Mouse (Mus musculus) adipose tissue, adult 10 weeks (tissue): ENCODE data around the gene Dbn1. TPM values are rescaled to one million over a fixed set of nuclear protein-coding genes. Genes with fewer than 3 reads are reported as not detected.

Experiments used
- polyA plus RNA-seq: library from polyadenylated mRNA; stranded (reverse); fragments of 350-450 nt; fragmentation: Illumina TruSeq; extraction: RNeasy Lipid Tissue Mini Kit (QIAGEN cat#74804); gene quantifications from one replicate; pipeline ENCODE4 v1.2.3, GENCODE M21; 2014; ENCODE audit warnings: low read depth, low replicate concordance

Dbn1 gene
- polyA plus RNA-seq = 17.8 TPM

GRCm38 (mm10) chr13:55487578-55488498 lies at the start of gene Dbn1:
Gene Dbn1, minus strand, starts transcription at chr13:55488111.

GRCm38 (mm10) chr13:55536194-55537175 lies 48.6 kb upstream of the Dbn1 start, which contains the start of gene Ddx41:
Gene Ddx41, minus strand, starts transcription at chr13:55536658.

GRCm38 (mm10) chr13:55529198-55529915 lies 41.4 kb upstream of the Dbn1 start, which contains the start of gene Dok3:
Gene Dok3, minus strand, starts transcription at chr13:55529296.

DNA sequence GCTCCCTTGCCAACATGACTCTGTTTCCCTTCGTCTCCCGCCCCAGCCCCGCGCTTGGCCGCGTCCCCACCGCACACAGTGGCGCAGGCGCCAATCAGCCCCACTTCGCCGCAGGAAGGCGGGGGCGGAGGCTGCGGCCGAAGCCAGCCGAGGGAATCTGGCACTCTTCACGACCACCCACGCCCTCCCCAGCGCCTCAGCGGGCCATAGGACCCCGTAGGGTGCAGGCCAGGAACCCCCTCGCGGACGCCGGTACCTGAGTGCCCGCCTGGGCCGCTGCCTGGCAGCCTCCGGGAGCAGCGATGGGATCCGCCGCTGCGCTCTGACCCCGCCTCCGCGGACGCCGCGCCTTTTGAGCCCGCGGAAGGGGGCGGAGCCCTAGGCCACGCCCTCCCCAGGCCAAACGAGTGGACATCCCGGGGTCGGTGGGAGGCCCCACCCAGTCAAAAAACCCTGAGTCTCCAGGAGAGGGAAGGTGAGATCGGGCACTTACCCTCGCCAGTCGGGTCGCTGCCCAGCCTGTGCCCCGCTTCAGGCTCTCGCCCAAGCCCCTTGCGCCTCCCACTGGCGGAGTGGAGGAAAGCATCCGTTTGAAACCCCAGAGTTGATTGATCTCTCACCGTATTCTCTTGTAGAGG lies 25.3 kb upstream of the Dbn1 start, which contains the start of gene Pdlim7:
Gene Pdlim7 (minus strand): TSS at position 566 of the 638 bp plus-strand sequence.

GRCm38 (mm10) chr13:55464027-55464884 lies 23.7 kb downstream of the Dbn1 start, which contains the start of gene Prr7:
Gene Prr7, plus strand, starts transcription at chr13:55464267.

GRCm38 (mm10) chr13:55444937-55445315 lies 43.0 kb downstream of the Dbn1 start, which contains the start of gene Grk6:
Gene Grk6, plus strand, starts transcription at chr13:55445072.

DNA sequence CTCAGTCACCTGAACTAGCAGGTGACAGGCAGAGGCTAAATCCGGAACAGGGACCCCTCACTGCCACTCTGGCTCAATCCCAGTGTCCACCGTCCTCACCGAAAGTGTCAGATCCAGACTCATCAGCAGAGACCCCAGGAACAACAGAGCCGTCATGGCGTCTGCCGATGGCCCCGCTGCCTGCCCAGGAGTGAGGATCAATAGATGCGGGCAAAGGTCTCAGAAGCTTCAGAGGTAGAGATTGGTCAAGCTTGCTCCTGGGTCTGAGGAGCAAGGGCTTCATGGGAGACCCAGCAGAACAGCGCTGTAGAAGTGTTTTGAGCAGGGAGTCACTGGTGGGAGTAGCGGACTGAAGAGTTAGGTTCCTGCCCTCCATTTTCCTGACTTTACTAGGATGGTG lies 61.3 kb downstream of the Dbn1 start, which contains the start of gene F12:
Gene F12 (minus strand): TSS at position 181 of the 400 bp plus-strand sequence.

Other genes with a start within 250 kb of the Dbn1 start
- gene Prelid1, start 167.6 kb downstream of the Dbn1 start, polyA plus RNA-seq = 161 TPM
- gene Rab24, start 166.2 kb downstream of the Dbn1 start, polyA plus RNA-seq = 67.2 TPM
- 1.2 TPM for gene Mxd3, start 158.3 kb downstream of the Dbn1 start, polyA plus RNA-seq
- 250 TPM for gene Lman2, start 125.3 kb downstream of the Dbn1 start, polyA plus RNA-seq
- 2.2 TPM for gene Rgs14, start 118.4 kb downstream of the Dbn1 start, polyA plus RNA-seq
- gene Slc34a1, start 89.9 kb downstream of the Dbn1 start, polyA plus RNA-seq = 0.87 TPM
- gene Pfn3, start 72.9 kb downstream of the Dbn1 start, polyA plus RNA-seq = 3.0 TPM
- not detected for gene F12, start 61.3 kb downstream of the Dbn1 start, polyA plus RNA-seq
- gene Grk6, start 43.0 kb downstream of the Dbn1 start, polyA plus RNA-seq = 30.4 TPM
- gene Prr7, start 23.8 kb downstream of the Dbn1 start, polyA plus RNA-seq = 1.1 TPM
- 31.4 TPM for gene Pdlim7, start 25.6 kb upstream of the Dbn1 start, polyA plus RNA-seq
- gene Dok3, start 41.2 kb upstream of the Dbn1 start, polyA plus RNA-seq = 3.3 TPM
- 26.7 TPM for gene Ddx41, start 48.5 kb upstream of the Dbn1 start, polyA plus RNA-seq
- gene Fam193b, start 83.0 kb upstream of the Dbn1 start, polyA plus RNA-seq = 57.3 TPM
- 248 TPM for gene Tmed9, start 85.6 kb upstream of the Dbn1 start, polyA plus RNA-seq
- 15.1 TPM for gene B4galt7, start 111.8 kb upstream of the Dbn1 start, polyA plus RNA-seq
- gene Caml, start 134.9 kb upstream of the Dbn1 start, polyA plus RNA-seq = 39.3 TPM
- gene Ddx46, start 146.9 kb upstream of the Dbn1 start, polyA plus RNA-seq = 30.5 TPM
- 43.1 TPM for gene B230219D22Rik, start 205.0 kb upstream of the Dbn1 start, polyA plus RNA-seq
- 76.2 TPM for gene Txndc15, start 226.5 kb upstream of the Dbn1 start, polyA plus RNA-seq
- gene Pcbd2, start 239.3 kb upstream of the Dbn1 start, polyA plus RNA-seq = 32.4 TPM